Mouse (Mus musculus) cerebellum, adult 8-10 months (tissue): ENCODE data around the gene Vwf.

Experiments
- DNase-seq: peaks from one replicate; pipeline ENCODE4 v3.0.0; 2022

Vwf gene

GRCm38 (mm10) chr6:125653416-125653815 is 106.8 kb downstream of the Vwf start:
- no peak for DNase-seq

GRCm38 (mm10) chr6:125656921-125657320 is 110.3 kb downstream of the Vwf start:
- peak; percentile 10 for DNase-seq

GRCm38 (mm10) chr6:125657966-125658365 is 111.4 kb downstream of the Vwf start:
- DNase-seq = no peak

- peak; percentile 33 for DNase-seq
Observed at GRCm38 (mm10) chr6:125661106-125661877, 114.7 kb downstream of the Vwf start.

GRCm38 (mm10) chr6:125663906-125664305 is 117.3 kb downstream of the Vwf start:
- DNase-seq = no peak

GRCm38 (mm10) chr6:125671835-125672234 is 125.3 kb downstream of the Vwf start:
- DNase-seq = no peak

GRCm38 (mm10) chr6:125678492-125678891 is 131.9 kb downstream of the Vwf start:
- DNase-seq = no peak

- no peak for DNase-seq
Observed at GRCm38 (mm10) chr6:125680613-125681012, 134.0 kb downstream of the Vwf start.

- no peak for DNase-seq
Observed at GRCm38 (mm10) chr6:125685420-125685819, 138.8 kb downstream of the Vwf start.

GRCm38 (mm10) chr6:125687986-125688385 is 141.4 kb downstream of the Vwf start:
- DNase-seq = no peak

GRCm38 (mm10) chr6:125690057-125690703 is 143.6 kb downstream of the Vwf start, which contains the start of gene Ano2:
Gene Ano2 (plus strand): TSS chr6:125690419.
- peak; percentile 3 for DNase-seq

- DNase-seq = no peak
Observed at GRCm38 (mm10) chr6:125701146-125701545, 154.6 kb downstream of the Vwf start.

GRCm38 (mm10) chr6:125711261-125711660 is 164.7 kb downstream of the Vwf start:
- no peak for DNase-seq

- DNase-seq = no peak
Observed at GRCm38 (mm10) chr6:125726408-125726807, 179.8 kb downstream of the Vwf start.

- DNase-seq = no peak
Observed at GRCm38 (mm10) chr6:125727484-125727911, 180.9 kb downstream of the Vwf start.

- no peak for DNase-seq
Observed at GRCm38 (mm10) chr6:125729471-125729870, 182.9 kb downstream of the Vwf start.

GRCm38 (mm10) chr6:125729986-125730535 is 183.5 kb downstream of the Vwf start:
- DNase-seq = no peak
